Mouse (Mus musculus): ENCODE data around the gene Def6.
"Not testable (repeated sequence)": the region's sequence is repeated elsewhere in the genome, so short reads cannot be mapped to it uniquely, and the experiment has no call there.

Gene Def6

DNA sequence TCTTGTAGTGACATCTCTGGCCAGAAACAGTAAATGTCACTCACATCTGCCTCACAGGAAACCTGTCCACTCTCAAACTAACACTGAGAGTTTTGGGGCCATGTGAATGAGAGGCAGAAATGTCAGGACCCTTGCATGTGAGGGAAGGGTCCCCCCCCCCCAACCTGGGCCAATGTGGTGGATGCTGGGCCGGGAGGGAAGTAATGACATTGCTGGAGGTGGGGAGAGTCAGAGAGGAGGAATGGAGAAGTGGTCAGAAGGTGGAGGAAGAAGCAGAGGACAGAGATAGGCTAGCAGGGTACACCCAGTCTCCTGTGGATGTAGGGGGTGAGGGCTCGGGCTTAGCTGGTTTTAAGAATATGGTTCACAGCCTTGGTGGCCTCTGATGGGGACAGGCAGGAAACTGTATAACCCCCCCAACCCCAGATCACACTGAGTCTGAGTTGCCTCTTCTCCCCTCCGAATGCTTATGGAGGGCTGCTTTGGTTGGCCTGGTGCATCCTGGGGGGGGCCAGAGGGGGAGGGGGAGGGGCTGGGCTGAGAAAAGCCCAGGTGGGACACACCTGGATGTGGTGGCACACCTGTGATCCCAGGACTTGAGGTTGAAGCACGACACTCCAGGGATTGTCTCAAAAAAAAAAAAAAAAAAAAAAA lies 2.0 kb downstream of the Def6 start:
- DNase-seq: no peak

DNA sequence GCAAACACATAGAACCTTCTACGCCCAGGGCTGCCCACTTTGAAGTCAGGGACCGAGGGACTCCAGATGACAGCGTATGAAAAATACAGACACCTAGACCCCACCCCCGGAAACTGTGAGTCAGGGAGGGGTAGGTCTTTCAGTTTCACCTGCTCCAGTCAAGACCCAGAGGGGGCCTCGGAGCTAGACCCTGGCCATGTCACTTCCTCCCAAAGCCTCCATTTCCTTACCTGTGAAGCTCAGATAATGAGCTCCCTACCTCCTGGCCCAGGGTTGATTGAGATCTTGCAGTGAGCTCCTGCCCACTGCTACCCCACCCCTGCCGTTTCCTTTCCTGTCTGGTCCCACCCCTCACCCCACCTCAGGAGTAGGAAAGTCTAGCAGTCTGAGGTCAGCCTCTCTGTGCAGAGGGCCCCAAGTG lies 4.4 kb downstream of the Def6 start:
- no peak for DNase-seq

DNA sequence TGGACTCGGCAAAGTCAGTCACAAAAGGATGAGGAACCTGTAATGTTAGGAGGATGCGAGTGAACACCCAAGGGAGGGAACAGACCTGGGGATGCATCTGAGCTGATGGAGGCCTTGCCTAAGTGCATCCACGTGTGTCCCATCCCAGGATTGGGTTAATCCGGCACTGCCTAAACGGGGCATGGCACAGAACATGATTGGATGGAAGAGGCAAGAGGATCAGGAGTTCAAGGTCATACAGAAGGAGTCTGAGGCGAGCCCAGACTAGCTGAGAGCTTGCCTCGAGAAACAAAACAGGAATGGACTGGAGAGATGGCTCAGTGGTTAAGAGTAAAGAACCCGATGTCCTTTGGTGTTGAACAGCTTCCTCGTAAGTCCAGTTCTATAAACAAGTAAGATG lies 4.8 kb downstream of the Def6 start:
- DNase-seq: no peak

- no peak for DNase-seq
These were observed 5.7 kb downstream of the Def6 start for GRCm38 (mm10) chr17:28213236-28213635.

DNA sequence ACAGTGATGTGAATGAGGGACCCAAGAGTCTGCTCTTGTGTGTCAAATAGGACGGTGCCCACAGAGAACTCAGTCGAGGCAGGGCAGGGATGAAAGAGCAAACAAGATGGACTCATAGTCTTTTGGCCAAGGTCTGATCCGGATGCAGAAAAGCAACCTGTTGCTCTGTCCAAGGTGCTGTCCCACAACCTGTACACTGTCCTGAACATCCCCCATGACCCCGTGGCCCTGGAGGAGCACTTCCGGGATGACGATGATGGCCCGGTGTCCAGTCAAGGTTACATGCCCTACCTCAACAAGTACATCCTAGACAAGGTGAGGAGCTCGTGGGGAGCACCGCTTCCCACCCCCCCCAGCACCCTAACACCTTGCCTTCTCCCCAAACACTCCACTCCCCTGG lies 9.2 kb downstream of the Def6 start:
- no peak for DNase-seq

GRCm38 (mm10) chr17:28217721-28218649 lies 10.4 kb downstream of the Def6 start:
- DNase-seq: no peak

GRCm38 (mm10) chr17:28222463-28222862 lies 14.9 kb downstream of the Def6 start:
- DNase-seq: not testable (repeated sequence)

DNA sequence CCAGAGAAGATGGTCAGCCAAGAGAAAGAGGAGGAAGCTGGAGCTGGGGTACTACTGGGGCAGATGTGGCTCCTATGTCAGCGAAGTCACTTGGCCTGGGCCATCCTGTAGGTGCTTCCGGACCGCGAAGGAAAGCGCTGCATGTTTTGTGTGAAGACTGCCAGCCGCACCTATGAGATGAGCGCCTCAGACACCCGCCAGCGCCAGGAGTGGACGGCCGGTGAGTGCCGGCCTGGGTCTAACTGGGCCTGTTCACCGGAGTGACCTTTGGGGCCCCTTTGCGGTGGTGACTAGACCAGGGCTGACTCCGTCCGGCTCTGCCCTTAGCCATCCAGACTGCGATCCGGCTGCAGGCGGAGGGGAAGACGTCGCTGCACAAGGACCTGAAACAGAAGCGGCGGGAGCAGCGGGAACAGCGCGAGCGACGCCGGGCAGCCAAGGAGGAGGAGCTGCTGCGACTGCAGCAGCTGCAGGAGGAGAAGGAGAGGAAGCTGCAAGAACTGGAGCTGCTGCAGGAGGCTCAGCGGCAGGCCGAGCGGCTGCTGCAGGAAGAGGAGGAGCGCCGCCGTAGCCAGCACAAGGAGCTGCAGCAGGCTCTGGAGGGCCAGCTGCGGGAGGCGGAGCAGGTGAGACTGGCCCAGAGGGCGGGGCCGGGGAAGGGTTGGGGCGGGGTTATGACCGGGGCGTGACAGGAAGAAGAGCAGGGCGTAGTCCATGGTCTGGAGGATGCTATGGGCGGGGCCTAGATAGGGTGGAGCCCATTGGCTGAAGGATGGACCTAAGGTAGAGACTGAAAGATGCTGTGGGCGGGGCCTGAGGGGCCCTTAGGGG lies 16.2 kb downstream of the Def6 start:
- DNase-seq: peak; percentile 93 to 97

- no peak for DNase-seq
These were observed 17.0 kb downstream of the Def6 start for GRCm38 (mm10) chr17:28224615-28225014.

DNA sequence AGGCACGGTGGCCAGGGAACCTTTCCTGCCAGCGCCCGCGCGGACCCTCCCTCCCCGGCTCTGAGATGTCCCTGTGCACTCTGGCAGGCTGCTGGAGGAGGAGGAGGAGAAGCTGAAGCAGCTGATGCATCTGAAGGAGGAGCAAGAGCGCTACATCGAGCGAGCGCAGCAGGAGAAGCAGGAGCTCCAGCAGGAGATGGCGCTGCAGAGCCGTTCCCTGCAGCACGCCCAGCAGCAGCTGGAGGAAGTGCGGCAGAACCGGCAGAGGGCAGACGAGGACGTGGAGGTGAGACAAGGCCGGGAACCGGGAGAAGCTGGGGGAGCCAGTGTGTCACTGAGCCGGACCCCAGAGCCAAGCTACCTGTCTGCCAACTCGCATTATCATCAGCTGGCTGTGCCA lies 18.4 kb downstream of the Def6 start:
- peak; percentile 92 to 96 for DNase-seq

- no peak for DNase-seq
These were observed 22.9 kb downstream of the Def6 start for GRCm38 (mm10) chr17:28230486-28230885.

- DNase-seq: no peak
These were observed 23.6 kb downstream of the Def6 start for GRCm38 (mm10) chr17:28231026-28231736.

DNA sequence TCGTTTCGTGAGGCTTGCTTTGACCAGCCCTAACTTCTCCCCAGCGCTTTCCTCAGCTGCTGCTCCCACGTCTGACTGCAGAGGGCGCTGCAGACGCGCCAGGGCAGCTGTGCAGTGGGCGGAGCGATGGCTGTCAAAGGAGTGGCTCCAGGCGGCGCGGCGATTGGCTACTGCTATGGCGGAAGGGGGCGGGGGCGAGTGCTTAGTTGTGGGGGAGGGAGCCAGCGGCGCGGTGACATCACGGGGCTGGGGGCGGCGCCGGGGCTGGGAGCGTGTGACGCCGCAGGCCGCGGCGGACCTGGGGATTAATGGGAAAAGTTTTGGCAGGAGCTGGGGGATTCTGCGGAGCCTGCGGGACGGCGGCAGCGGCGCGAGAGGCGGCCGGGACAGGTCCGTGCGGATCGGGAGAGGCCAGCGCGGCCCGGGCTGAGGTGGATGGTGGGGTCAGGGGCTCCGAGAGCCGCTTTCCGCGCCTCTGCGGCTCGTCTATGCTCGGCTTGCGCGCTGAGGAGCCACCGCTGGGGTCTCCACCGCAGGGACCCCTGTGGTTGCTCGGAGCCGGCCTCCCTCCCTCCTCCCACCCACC lies 25.0 kb downstream of the Def6 start, which contains the start of gene Ppard:
Gene Ppard (plus strand): TSS at position 226 of the 586 bp plus-strand sequence.
- peak; percentile 97 to 100 for DNase-seq

- peak in 1 of 2 experiments; percentile 28 for DNase-seq
These were observed 25.6 kb downstream of the Def6 start for GRCm38 (mm10) chr17:28233091-28233731.

- peak; percentile 68 to 75 for DNase-seq
These were observed 27.1 kb downstream of the Def6 start for GRCm38 (mm10) chr17:28234641-28235040.

GRCm38 (mm10) chr17:28235982-28236635 lies 28.5 kb downstream of the Def6 start:
- DNase-seq: peak; percentile 27 to 28

DNA sequence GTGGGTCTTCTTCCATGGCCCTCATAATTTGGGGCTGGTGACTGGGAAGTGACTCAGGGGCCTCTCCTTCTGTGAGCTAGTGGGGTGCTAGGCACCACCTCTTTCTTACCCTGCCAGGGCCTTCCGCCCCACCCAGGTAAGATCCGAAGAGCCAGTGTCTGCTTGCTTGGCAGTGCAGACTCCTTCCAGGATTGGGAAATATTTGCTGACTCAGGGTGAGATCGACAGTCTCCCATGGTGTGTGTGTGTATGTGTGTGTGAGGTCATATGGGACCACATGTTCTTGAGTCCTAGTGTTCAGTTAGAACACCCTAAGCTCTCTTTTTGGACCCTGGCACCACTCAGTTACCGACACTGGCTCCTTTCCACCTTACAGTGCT lies 29.0 kb downstream of the Def6 start:
- no peak for DNase-seq

GRCm38 (mm10) chr17:28237362-28237761 lies 29.8 kb downstream of the Def6 start:
- no peak for DNase-seq

DNA sequence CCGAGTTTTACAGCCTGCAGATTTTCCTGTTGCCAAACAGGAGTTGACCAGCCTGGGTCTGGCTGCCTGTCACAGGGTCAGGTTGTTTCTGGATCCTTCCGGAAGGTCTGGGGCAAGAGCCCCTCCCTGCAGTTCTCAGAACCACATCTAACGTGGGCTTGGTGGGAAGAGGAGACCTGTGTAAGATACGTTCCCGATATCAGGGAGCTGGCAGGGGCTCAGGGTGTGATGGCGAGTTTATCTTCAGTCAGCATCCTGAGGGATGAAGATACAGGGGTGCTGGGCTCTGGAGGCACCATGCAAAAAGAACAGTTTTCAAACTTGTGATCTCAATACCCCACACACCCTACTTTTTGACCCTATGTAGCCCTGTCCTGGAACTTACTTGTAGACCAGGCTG lies 30.3 kb downstream of the Def6 start:
- DNase-seq: no peak

- DNase-seq: no peak
These were observed 33.3 kb downstream of the Def6 start for GRCm38 (mm10) chr17:28240846-28241245.

DNA sequence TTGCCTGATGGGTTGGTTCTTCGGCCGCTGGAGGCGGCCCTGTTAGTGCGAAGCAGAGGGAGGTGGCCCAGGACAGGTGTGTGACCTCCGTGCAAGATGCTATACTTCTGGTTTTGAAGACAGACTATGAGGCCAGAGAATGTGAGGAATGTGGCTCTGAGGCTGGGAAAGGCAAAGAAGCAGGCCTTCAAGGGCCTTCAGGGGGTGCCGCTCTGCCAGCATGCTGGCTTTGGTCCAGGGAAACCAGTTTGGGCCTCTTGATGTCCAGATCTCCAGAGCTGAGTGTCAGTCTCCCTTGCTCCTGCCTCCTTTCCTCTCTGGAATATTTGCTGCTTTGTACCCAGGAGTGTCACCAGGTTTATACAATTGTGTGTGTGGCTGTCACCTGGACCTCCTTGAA lies 34.7 kb downstream of the Def6 start:
- DNase-seq: peak; percentile 27 to 56
